Mouse (Mus musculus) brain, embryonic 14.5 days (tissue): ENCODE data around the gene Tmem274.

Experiments used
- CTCF ChIP-seq: fragments of 200-500 bp; IDR thresholded peaks from 2 replicates; pipeline ENCODE4 v1.5.1; 2012; ENCODE audit warnings: inconsistent platforms, mild to moderate bottlenecking, moderate library complexity, borderline replicate concordance; ENCODE audit not compliant: insufficient read depth, insufficient read length; ENCODE audit errors: extremely low read depth
- POLR2A ChIP-seq: fragments of 200-500 bp; IDR thresholded peaks from 2 replicates; pipeline ENCODE4 v1.6.1; 2012; ENCODE audit warnings: mild to moderate bottlenecking, inconsistent platforms, borderline replicate concordance; ENCODE audit not compliant: poor library complexity, insufficient read depth, insufficient read length, severe bottlenecking; ENCODE audit errors: extremely low read depth

DNA sequence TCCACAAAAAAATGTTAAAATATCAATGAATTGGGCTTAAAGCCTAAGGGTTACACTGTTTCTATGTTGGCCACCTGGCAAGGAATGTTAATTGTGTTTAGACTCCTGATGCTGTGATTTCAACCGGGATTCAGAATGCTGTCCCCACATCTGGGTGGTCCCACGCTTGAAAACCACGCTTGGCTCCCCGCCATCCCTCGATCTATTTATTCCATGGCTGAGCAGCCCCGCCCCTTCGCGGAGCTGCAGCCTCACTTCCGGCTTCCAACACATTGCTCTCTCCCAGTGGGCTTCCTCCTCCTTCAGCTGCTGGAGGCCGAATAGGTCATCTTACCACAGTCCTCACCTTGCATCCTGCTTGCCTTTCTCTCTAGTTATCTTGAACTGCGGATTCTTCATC lies 31.3 kb upstream of the Tmem274 start:
- TF ChIP-seq CTCF: no peak
- no peak for TF ChIP-seq POLR2A
